Mouse (Mus musculus) C2C12 (cell line): ENCODE data around the gene Lpcat3. TPM values are rescaled to one million over a fixed set of nuclear protein-coding genes. Genes with fewer than 3 reads are reported as not detected.
A peak's percentile ranks its signal among the peaks of the same experiment; 100 is the strongest.

ENCODE experiments used
- H3K27me3 ChIP-seq: one replicate; pipeline ENCODE4 v1.6.1; 2011; ENCODE audit not compliant: control insufficient read depth, insufficient read depth, insufficient read length
- H3K36me3 ChIP-seq: one replicate; pipeline ENCODE4 v1.6.1; 2011; ENCODE audit not compliant: control insufficient read depth, insufficient read depth
- H3K4me3 ChIP-seq: one replicate; pipeline ENCODE4 v1.5.1; 2011; ENCODE audit warnings: mild to moderate bottlenecking, control low read depth; ENCODE audit not compliant: poor library complexity, insufficient read depth, severe bottlenecking
- H3K79me2 ChIP-seq: one replicate; pipeline ENCODE4 v1.6.1; 2011; ENCODE audit not compliant: control insufficient read depth, insufficient read depth
- H3K79me3 ChIP-seq: one replicate; pipeline ENCODE4 v1.6.1; 2011; ENCODE audit warnings: low read depth, control low read depth
- H3ac ChIP-seq: one replicate; pipeline ENCODE3; 2011; ENCODE audit warnings: low read depth; ENCODE audit not compliant: control insufficient read depth, insufficient read length
- CEBPB ChIP-seq: IDR thresholded peaks from one replicate; pipeline ENCODE4 v1.6.1; 2011; ENCODE audit warnings: low read depth, mild to moderate bottlenecking, control low read depth, moderate library complexity
- CTCF ChIP-seq: IDR thresholded peaks from one replicate; pipeline ENCODE4 v1.5.1; 2011; ENCODE audit not compliant: control insufficient read depth, insufficient read depth, insufficient read length
- FOSL1 ChIP-seq: IDR thresholded peaks from one replicate; pipeline ENCODE4 v1.8.0; 2011; ENCODE audit warnings: mild to moderate bottlenecking, low read length; ENCODE audit not compliant: poor library complexity, insufficient read depth, severe bottlenecking
- MAX ChIP-seq: IDR thresholded peaks from one replicate; pipeline ENCODE4 v1.6.1; 2011; ENCODE audit warnings: mild to moderate bottlenecking, control low read depth
- MYOD1 ChIP-seq: IDR thresholded peaks from one replicate; pipeline ENCODE4 v1.6.1; 2011; ENCODE audit warnings: low read depth; ENCODE audit not compliant: control insufficient read depth, insufficient read length
- MYOG ChIP-seq: IDR thresholded peaks from one replicate; pipeline ENCODE4 v1.6.1; 2011; ENCODE audit not compliant: control insufficient read depth, insufficient read length; ENCODE audit errors: extremely low read depth
- USF1 ChIP-seq: IDR thresholded peaks from one replicate; pipeline ENCODE4 v1.6.1; 2011; ENCODE audit warnings: low read depth, mild to moderate bottlenecking, control low read depth, moderate library complexity
- polyA plus RNA-seq: library from polyadenylated mRNA; unstranded; fragments of >200 nt; fragmentation: generic; extraction: Trizol; gene quantifications from one replicate; pipeline ENCODE4 v1.2.1, GENCODE M21; 2012; ENCODE audit warnings: missing spikeins

Lpcat3 gene
- polyA plus RNA-seq, 1 experiment, result 55.4 TPM

- Histone ChIP-seq H3K36me3 (peaks cover 47% of the 10 kb centered on the region), H3K79me3 (peaks cover 7% of the 10 kb centered on the region), H3ac (peak overlapping the region; percentile 19), H3K4me3 (no peak overlapping the region), H3K79me2 (peaks cover 11% of the 10 kb centered on the region), H3K27me3 (no peaks in the 10 kb centered on the region)
- TF ChIP-seq FOSL1, result no peak
- no peak for TF ChIP-seq MYOD1
- TF ChIP-seq CTCF, result no peak
- no peak for TF ChIP-seq CEBPB
- TF ChIP-seq MYOG, result no peak
- no peak for TF ChIP-seq USF1
- TF ChIP-seq MAX, result no peak
Observed at GRCm38 (mm10) chr6:124744755-124745321, 82.0 kb downstream of the Lpcat3 start.

GRCm38 (mm10) chr6:124745490-124746295, 82.9 kb downstream of the Lpcat3 start:
- H3K79me3 ChIP-seq, result peaks cover 12% of the 10 kb centered on the region
- peaks cover 54% of the 10 kb centered on the region for H3K36me3 ChIP-seq

GRCm38 (mm10) chr6:124746296-124746605, 83.4 kb downstream of the Lpcat3 start:
- peaks cover 59% of the 10 kb centered on the region for H3K36me3 ChIP-seq
- TF ChIP-seq MYOG (no peak), CTCF (no peak)

More at GRCm38 (mm10) chr6:124745490-124746295, 82.9 kb downstream of the Lpcat3 start:
- Histone ChIP-seq H3K79me2 (peaks cover 18% of the 10 kb centered on the region), H3K4me3 (no peak overlapping the region), H3ac (peak overlapping the region; percentile 56), H3K27me3 (no peaks in the 10 kb centered on the region)
- TF ChIP-seq USF1, result no peak
- TF ChIP-seq MYOD1, result no peak
- peak; percentile 57 for TF ChIP-seq MAX
- TF ChIP-seq CTCF, result peak; percentile 90
- no peak for TF ChIP-seq CEBPB
- TF ChIP-seq MYOG, result no peak
- TF ChIP-seq FOSL1, result no peak

DNA sequence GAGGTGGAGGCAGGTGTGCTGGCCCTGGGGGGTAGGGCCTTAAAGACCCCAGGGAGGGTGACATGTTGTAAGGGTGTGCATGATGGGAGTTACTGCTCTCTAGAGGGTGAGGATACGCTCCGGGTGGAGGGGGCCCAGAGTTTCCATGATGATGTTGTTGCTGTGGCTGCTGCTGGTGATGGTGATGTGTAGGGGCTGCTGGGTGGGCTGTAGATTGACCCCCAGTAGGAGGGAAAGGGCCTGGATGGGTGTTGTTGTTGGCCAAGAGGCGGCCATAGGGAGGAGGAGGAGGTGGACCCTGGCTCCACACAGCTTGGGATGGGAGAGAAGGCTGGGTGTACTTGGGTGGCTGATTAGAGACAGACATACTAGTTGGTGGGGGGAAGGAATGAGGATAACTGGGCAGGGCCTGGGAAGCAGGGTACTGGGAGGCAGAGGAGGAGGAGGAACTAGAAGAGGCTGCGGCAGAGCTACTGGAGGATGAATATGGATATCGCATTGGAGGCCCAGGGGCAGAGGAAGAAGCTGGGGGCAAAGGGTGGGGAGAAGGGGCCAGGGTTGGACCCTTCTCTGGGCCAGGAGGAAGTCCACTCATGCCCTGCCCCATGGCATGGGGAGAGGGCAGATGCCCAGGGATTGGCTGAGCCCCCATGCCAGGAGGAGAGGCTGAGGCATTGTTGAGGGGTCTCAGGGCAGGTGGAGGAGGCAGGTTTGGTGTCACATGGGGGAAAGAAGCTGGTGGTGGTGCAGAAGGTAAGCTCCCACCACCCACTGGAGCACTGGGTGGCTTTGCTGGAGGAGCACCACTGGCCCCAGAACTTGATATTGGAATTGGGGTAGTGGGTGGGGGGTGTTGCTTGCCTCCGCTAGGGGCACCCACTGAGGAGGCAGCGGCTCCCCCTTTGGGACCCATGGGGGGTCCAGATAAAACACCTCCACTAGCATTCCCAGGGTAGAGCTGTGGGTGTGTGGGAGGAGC, 84.1 kb downstream of the Lpcat3 start:
- H3K27me3 ChIP-seq, result no peaks in the 10 kb centered on the region
- H3K79me2 ChIP-seq, result peaks cover 31% of the 10 kb centered on the region
- no peak overlapping the region for H3ac ChIP-seq
- H3K4me3 ChIP-seq, result no peak overlapping the region
- TF ChIP-seq FOSL1 (no peak), MYOD1 (no peak), CTCF (no peak), USF1 (no peak), MAX (no peak), CEBPB (no peak), MYOG (no peak)
- H3K36me3 ChIP-seq, result peaks cover 65% of the 10 kb centered on the region
- H3K79me3 ChIP-seq, result peaks cover 22% of the 10 kb centered on the region

More at GRCm38 (mm10) chr6:124746296-124746605, 83.4 kb downstream of the Lpcat3 start:
- Histone ChIP-seq H3K79me2 (peaks cover 24% of the 10 kb centered on the region), H3K79me3 (peaks cover 18% of the 10 kb centered on the region), H3ac (no peak overlapping the region), H3K27me3 (no peaks in the 10 kb centered on the region), H3K4me3 (no peak overlapping the region)

DNA sequence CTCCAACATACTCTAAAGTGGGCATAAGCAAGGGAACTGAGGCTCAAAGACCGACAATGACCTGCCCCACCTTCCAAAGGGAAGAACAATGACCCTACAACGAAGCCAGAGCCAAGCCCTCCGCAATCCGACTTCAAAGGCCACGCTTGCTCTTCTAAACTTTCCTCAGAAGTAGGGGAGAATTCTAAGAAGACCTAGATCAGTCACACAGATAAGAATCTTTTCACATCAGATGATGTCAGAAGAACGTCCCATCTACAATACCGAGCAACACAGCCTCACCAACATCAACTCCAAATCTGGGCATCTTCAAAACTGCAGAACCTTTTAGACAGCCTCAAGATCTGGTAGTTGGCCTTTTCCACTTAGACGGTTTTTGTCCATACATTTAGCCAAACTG, 87.6 kb downstream of the Lpcat3 start:
- H3K27me3 ChIP-seq, result no peaks in the 10 kb centered on the region
- H3K36me3 ChIP-seq, result peaks cover 62% of the 10 kb centered on the region
- TF ChIP-seq FOSL1 (no peak), CEBPB (no peak), MYOD1 (no peak), CTCF (no peak), MYOG (no peak), USF1 (no peak), MAX (no peak)
- H3ac ChIP-seq, result no peak overlapping the region
- peaks cover 66% of the 10 kb centered on the region for H3K79me2 ChIP-seq
- H3K4me3 ChIP-seq, result no peak overlapping the region
- peaks cover 57% of the 10 kb centered on the region for H3K79me3 ChIP-seq
